Mouse (Mus musculus): ENCODE results near the gene Akr1c12.
"Not testable (repeated sequence)": the region's sequence is repeated elsewhere in the genome, so short reads cannot be mapped to it uniquely, and the experiment has no call there.

Gene Akr1c12

DNA sequence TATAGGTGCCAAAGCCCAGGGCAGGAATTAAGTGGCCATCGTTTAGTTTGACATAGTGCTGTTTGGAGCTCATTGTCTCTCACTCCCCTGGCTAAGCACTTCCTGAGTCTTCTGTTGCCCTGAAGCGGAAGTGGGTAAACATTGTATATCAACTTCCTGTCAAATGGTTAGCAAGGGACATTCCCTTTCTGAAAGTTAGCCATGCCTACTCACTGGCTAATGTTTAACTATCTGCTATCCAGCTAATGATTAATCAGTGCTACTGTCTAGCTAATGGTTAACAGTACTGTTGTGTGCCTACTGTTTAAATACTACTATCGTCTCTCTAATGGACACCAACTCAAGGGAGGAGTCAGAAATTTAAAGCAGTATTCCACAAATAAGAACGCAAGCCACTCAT is at the start of gene Akr1c12:
Gene Akr1c12 (minus strand): TSS at position 150 of the 400 bp plus-strand sequence.
- no peak for DNase-seq (ENCODE audit: low spot score)

DNA sequence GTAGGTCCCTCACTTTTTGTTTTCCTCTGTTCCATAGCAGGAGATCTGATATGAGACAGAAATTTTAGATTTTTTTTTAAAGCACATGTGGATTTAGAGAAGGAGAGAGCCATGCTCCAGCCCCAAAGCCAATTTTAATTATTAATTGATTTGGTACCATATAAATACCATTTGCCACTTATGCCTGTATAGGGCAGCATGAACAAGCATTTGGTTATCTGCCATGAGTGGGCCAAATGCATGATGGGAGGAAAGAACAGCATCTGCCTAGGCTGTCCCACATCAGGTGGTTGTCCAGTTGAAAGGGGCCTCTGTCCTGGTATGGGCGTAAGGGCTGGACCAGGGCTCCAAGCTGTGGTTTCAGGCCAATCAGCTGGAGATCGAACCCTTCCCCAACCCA is 39.5 kb upstream of the Akr1c12 start:
- no peak for DNase-seq (ENCODE audit: low spot score)

DNA sequence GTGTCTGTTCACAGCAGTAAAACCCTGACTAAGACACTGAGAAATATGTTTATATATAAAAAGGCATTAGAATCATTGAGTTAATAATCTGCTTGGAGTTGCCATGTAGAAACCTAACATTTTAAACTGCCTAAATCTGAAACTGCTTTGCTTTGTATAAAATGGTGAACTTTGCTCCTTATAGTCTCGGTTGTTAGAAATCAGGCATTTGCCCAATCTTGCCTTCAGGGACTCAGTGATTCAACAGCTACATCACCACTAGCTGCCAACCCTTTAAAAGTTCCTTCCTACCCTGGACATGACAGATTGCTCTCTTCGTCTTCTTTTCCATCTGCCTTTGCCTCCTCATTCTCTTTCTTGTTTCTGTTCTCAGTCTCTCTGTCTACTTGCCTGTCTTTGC is 34.7 kb upstream of the Akr1c12 start:
- no peak for DNase-seq (ENCODE audit: low spot score)

DNA sequence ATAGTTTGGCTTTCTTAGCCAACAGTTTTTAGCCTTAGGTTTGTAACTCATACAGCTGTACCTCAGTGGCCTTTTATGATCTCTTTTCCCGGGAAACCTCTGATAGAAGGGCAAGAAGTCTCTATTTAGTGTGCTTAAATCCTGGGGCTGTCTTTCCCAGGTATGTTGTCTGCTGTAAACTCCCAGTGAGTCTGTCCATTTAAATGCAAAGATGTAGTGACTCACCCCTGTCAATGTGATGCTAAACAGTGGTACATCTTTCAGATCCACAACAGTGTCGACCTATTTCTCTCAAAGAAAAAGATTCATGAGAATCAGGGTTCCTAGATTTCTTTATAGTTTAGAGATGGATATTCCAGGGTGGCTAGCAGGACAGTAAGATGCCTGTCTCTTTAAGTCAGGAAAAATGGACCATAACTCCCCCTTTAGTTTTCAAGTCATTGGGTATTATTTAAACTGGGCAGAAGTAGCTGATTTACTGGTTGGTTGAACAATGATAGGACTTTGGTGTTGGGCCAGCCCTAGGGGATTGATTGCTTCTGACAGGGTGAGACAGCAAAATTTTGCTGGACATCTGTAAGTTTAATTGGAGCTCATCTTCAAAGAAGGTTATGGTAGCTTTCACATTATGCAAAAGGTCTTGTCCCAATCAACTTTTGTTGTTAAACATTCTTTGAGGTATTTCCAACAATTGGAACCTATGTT is 25.8 kb upstream of the Akr1c12 start:
- DNase-seq (ENCODE audit: low spot score): no peak

DNA sequence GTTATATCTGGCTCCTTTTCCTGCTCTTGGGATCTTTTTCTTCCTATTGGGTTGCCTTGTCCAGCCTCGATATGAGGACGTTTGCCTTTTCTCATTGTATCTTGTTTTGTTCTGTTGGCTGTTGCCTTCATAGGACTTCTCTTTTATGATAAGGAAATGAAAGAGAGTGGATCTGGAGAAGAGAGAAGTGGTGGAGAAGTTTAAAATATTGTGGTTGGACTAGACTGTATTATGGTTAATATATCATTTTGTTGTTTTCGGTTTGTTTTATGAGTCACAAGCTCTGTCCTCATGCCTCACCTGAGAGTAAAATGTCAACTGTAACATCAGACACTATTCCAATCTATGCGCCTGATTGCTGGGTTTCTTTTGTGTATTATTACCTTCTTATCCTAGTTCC is 17.8 kb upstream of the Akr1c12 start:
- DNase-seq (ENCODE audit: low spot score): no peak

DNA sequence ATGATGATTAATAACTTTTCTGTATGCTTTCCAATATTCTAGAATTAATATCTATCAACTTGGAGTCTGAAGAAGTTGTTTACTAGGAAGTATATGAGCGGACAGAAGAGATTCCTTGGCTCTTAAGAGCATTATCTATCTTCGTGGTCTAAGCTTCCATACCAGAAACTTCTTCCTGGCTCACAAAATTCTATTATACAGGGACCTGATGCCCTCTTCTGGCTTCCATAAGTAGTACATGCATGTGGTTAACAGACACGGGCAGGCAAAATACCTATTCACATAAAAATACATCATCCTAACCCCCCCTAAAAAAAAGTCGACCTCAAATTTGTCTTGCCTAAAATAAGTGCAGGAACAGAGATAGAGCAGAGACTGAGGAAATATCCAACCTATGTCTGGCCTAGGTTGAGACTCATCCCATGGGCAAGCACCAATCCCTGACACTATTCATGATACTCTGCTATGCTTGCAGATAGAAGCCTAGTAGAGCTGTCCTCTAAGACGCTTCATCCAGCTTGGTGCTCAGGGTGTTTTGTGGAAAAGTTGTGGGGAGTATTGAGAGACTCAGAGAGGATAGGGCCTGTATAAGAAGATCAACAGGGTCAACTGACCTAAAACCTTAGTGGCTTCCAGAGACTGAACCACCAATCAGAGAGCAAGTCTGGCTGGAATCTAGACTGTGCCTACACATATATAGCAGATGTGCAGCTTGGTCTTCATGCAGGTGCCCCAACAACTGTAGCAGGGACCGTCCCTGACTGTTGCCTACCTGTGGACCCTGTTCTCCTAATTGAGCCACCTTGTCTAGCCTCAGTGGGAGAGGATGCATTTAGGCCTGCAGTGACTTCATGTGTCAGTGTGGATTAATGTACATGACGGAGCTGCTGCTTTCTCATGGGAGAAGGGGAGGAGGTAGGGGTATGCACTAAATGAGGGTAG is 2.5 kb upstream of the Akr1c12 start:
- DNase-seq (ENCODE audit: low spot score): no peak

DNA sequence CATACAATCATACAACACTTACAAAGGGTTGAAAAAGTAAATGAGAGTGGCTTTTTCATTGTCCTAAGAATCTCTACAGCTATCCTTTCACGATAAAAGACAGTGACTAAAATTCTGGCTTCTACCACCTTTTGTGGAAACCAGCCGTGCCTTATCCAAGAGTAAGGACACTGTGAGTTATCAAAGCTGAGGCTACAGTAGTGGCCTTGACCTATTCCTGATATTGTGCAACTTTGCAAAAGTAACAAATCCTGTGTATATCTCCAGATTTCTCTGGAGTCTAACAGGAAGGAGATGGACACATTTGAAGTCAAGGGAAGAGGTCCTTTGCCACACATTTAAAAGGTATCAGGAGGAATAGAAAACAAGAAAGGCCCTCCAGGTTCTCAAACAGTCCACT is 1.7 kb downstream of the Akr1c12 start:
- no peak for DNase-seq (ENCODE audit: low spot score)

DNA sequence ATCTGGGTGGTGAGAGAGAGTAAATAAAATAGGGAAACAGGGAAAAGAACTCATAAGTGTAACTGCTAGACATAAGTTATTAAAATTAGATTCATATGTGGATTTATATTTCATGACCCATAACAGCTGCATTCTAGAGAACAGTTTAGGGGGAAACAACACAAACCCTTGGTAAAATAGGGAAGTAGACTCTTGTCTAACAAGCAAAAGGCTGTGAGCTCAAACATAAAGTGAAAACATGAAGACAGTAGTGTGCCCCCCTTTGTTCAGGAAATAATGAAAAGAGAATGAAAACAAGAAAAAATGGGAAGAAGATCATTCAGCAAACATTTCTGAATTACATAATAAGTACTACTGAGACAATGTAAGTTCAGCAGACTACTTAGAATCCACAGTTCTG is 8.4 kb downstream of the Akr1c12 start:
- no peak for DNase-seq (ENCODE audit: low spot score)

DNA sequence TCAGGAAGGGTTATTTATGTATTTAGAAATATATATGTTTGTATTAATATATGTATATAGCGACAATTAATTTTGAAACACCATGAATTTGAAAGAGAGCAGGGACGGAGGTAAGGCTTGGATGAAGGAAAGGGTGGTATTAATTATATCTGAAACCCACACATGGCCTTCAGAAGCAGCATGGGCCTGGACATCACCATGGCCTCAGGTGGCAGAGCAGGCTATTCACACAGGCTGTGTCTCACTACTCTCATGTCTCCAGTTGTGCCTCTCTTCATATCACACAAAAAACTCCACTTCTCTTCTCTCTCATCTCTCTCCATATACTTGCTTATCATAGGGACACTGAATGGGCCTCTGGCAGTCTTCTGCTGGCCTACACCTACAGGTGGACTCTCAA is 13.8 kb downstream of the Akr1c12 start:
- not testable (repeated sequence) for DNase-seq (ENCODE audit: low spot score)

DNA sequence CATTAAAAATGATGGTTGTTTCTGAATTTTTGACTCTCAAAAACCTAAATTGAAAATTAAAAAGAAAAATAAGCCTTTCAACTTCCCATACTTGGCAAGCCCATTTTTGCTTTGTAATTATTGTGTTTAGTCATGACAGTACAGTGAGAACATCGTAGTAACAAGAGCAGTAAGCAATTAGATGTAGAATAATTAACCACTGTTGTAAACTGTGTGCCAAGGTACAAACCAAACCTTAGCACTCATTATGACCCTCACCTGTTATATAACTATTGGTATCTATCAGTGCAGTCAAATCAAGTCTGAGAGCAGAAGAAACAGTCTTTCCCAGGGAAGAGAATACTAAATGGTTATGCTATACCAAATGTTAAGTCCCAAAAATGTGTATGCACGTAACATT is 14.2 kb downstream of the Akr1c12 start:
- no peak for DNase-seq (ENCODE audit: low spot score)

DNA sequence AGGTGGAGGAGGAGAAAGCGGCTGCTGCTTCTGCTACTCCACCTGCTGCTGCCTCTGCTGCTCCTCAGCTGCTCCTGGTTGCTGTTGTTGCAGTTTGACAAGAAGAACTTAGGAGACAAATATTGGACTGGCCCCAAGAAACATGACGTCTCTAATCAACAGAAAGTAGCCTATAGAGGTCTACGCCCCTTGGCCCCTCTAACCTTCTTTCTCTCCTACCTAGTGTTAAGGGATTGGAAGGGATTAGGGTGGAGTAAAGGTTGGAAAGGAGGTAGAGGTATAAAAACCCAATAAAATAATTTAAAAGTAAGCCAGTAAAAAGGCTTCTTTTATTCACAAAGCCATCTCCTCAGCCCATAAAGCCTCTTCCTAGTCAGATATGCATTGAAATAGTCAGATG is 14.6 kb downstream of the Akr1c12 start:
- DNase-seq (ENCODE audit: low spot score): no peak

DNA sequence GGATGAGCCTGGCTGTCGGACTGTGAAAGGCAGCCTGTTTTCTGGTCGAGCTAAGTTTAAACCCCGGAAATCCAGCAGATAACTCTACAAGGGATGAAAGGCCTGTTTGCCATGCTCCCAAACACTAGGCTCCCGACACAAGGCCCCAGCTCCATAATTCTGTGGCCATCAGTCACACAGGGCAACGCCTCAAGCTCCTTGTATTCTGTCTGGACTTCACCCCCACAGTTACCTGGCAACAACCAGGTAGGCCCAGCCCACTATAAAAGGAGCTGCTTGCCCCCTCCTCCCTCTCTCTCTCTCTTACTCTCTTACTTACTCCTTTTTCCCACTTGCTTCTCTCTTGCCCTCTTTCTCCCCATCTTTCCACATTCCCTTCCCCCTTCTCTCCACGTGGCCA is 21.9 kb downstream of the Akr1c12 start:
- no peak for DNase-seq (ENCODE audit: low spot score)

DNA sequence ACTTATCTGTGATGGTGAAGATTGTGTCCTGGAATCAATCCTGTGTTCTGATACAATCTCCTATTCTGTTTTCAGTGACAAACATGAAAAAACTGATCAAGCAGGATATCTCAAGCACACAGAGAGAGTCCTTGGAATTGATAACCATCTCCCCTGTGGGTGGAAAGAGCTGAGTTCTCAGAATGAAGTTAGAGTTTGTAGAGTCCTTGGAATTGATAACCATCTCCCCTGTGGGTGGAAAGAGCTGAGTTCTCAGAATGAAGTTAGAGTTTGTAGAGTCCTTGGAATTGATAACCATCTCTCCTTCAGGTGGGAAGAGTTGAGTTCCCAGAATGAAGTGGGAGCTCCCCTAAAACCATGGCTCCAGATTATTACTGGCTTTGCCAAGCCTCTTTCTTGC is 22.3 kb downstream of the Akr1c12 start:
- DNase-seq (ENCODE audit: low spot score): not testable (repeated sequence)

DNA sequence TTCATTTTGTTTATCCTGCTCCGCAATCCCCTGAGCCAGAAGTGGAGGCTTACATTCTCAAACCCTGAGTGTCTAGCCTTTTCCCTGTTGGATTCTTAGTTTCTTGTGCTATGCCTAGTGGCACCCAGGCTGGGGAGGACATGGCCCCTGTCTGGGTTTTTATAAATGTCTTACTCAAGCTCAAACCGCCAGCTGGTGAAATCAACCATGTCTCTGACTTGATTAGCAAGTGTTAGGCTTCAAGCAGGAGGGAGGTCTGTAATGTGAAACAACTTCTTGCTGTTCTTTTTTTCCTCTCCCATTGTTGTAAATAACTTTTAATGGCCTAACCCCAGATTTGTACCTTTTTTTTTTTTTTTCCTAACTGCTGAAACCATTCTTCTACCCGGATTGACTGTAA is 29.9 kb downstream of the Akr1c12 start:
- no peak for DNase-seq (ENCODE audit: low spot score)

DNA sequence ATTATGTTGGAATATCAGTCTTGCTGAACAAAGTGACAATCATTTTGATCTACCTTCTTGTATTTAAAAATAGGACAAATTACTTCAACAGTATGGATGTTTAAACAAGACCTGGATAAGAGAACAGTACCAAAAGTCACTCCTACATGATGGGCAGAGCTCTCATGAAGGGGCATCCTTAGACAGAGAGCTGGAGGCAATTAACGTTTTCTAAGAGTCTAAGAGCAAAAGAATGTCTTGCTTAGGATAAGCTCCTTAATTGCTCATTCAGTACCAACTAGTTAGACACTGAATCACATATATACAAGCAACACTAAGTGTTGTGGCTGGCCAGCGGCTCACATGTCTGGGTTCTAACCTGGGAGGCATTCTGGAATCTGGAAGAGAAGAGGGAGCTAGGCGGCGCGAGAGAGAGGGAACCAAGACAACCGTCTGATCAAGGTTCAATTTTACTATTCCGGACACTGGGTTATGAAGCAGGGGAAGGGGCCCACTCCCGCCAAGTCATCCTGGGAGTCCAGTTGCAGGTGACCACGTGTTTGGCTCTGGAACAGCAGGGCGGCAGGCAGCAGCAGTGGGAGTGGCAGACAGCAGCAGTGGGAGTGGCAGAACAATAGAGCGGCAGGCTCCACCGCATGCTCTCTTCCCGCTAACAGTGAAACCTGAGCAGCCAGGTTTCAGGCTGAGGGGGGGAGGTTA is 34.2 kb downstream of the Akr1c12 start:
- DNase-seq (ENCODE audit: low spot score): no peak

DNA sequence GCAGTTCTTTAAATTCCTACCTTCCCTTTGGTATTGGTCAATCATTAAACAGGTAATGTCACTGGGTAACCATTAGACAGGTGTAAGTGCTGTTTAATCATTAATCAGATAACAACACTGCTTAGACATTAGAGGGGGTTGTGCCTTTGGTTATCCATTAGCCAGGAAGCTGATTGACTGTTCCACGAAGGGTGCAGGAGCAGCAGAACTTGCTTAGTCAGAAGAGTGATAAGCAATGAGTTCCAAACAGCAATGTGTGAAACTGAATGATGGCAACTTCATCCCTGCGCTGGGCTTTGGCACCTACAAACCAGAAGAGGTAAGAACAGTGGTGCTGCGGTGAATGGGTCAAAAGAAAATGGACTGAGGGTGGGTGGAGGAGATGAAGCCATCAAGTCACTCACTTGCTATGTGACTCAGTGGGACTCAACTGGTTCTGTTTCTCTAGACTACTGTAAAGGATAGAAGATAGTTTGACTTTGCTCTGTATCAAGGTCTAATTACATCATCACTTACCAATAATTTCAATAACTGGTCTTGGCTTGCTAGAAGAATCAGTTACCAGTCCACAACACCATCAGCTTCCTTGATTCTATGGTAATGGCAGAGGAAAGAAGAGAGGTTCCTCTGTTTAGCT is 45.6 kb downstream of the Akr1c12 start:
- DNase-seq (ENCODE audit: low spot score): no peak

DNA sequence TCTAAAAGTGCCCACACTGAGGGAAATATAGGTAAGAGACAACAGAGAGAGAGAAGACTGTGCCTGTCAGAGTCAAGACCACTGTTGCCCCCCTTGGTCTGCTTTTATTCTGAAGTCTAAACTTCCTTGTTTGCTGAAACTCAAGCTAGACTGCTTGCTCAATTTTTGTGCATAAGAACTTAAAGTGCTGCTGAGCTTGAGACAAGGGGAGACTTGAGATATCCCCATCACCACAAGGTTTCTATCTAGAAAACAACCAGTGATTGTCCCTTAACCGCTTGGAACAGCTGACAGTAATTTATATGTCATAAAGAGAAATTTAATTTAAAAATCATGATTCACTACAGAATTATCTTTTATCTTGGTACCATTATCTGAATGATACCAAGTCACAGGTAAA is 46.1 kb downstream of the Akr1c12 start:
- no peak for DNase-seq (ENCODE audit: low spot score)

DNA sequence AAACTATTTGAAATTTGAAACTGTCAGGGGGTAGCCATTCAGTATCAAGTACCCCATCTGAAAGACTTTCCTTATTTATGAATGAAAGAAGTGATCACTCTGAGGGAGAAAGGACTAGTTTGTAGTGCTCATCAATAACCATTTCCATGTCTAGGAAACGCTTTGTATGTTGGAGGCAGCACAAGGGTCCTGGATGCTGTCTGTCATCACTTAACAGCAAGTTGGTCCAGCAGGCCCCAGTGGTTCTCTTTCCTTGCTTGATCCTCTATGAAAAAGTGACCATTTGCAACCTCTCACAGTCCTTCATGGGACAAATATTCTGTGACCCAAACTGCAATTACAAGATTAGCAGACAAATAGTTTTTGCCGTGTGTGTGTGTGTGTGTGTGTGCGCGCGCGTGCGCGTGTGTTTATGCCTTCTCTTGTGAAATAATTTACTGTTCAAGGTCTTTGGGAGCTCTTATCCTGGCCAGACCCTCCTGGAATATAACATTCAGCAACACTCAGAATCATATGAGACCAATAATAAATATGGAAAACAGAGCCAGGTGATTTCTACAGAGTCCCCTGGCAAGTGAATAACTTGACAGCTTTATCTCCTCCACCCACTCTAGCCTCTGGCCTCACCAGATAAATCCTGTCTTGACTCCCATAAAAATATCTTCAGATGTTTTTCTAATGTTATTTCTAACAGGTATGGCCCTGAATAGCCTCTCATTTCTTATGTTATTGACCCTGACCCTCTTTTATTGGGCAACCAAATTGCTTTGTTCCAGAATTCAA is 48.2 kb downstream of the Akr1c12 start:
- DNase-seq (ENCODE audit: low spot score): no peak

DNA sequence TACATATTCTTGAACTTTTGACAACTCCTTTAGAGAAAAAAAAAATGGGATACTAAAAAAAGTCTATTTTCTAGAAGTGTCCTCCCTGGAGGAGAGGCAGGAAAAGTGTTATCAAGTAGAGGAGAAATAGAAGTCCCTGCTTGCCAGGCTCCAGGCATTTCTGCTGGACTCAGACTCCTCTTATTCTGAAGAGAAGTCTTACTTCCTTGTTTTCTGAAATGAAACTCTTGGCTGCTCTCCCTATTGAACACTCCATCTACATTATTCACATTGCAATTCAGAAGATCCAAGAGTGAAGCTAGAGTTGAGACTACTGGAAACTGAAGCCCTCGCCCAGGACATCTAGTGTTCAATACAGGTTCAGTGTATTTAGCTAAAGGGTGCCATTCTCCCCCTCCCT is 50.8 kb downstream of the Akr1c12 start, which contains the start of gene Akr1c19:
Gene Akr1c19 (plus strand): TSS at position 260 of the 400 bp plus-strand sequence.
- no peak for DNase-seq (ENCODE audit: low spot score)

Data from urinary bladder, postnatal 10 days (tissue).